Mouse (Mus musculus) CH12.LX (cell line): ENCODE data around the gene Tmed6. TPM values are rescaled to one million over a fixed set of nuclear protein-coding genes. Genes with fewer than 3 reads are reported as not detected.
"Not testable (repeated sequence)": the region's sequence is repeated elsewhere in the genome, so short reads cannot be mapped to it uniquely, and the experiment has no call there.

Source experiments
- DNase-seq: peaks from one replicate; pipeline ENCODE4 v3.0.0-alpha.2; 2013; ENCODE audit errors: extremely low read depth
- H3K27ac ChIP-seq: 2 replicates; pipeline ENCODE4 v1.5.1; 2012; ENCODE audit warnings: low read depth, mild to moderate bottlenecking, control low read depth, moderate library complexity; ENCODE audit not compliant: insufficient read depth
- H3K27me3 ChIP-seq: replicated peaks from 2 replicates; pipeline ENCODE3; 2012; ENCODE audit warnings: inconsistent platforms
- H3K36me3 ChIP-seq, 2 experiments: replicated peaks in 1 of 2; 2 replicates each; pipeline versions ENCODE3 to v1.6.1; 2012; ENCODE audit warnings: inconsistent platforms in 1 of 2, low read length in 1 of 2, mild to moderate bottlenecking in 1 of 2, mixed read lengths in 1 of 2, moderate library complexity in 1 of 2; ENCODE audit not compliant: control insufficient read depth in 1 of 2, insufficient read depth in 1 of 2
- H3K4me1 ChIP-seq, 2 experiments: 2 replicates each; pipeline ENCODE4 v1.6.1; 2012; ENCODE audit warnings: inconsistent platforms in 1 of 2, moderate library complexity in 1 of 2; ENCODE audit not compliant: insufficient read depth in 2 of 2, control insufficient read depth in 1 of 2
- H3K4me2 ChIP-seq: 2 replicates; pipeline ENCODE4 v1.6.1; 2012; ENCODE audit warnings: low read depth, mild to moderate bottlenecking, control low read depth; ENCODE audit not compliant: poor library complexity, insufficient read depth, severe bottlenecking
- H3K4me3 ChIP-seq, 3 experiments: fragments of 150-350 bp in 1 of 3; sonication (generic) in 1 of 3; replicated peaks in 1 of 3; 2 replicates each; pipeline versions ENCODE3 to v1.5.1; 2011 to 2012; ENCODE audit warnings: low read depth in 2 of 3, low read length in 2 of 3, mild to moderate bottlenecking in 2 of 3, moderate library complexity in 2 of 3, control low read depth in 1 of 3, improper control_type of control experiment in 1 of 3, inconsistent platforms in 1 of 3, mixed read lengths in 1 of 3; ENCODE audit not compliant: poor library complexity in 1 of 3
- H3K79me2 ChIP-seq: replicated peaks from 2 replicates; pipeline ENCODE4 v1.6.1; 2012; ENCODE audit warnings: mild to moderate bottlenecking, moderate library complexity; ENCODE audit not compliant: control insufficient read depth, poor library complexity, insufficient read depth, severe bottlenecking; ENCODE audit errors: extremely low read depth
- H3K9ac ChIP-seq: 2 replicates; pipeline ENCODE4 v1.6.1; 2012; ENCODE audit warnings: low read depth, mild to moderate bottlenecking, control low read depth, moderate library complexity; ENCODE audit not compliant: insufficient read depth
- H3K9me3 ChIP-seq: replicated peaks from 2 replicates; pipeline ENCODE3; 2012; ENCODE audit warnings: low read length, inconsistent platforms, mixed read lengths
- BHLHE40 ChIP-seq: IDR thresholded peaks from 2 replicates; pipeline ENCODE4 v1.6.1; 2011; ENCODE audit warnings: mild to moderate bottlenecking, low read depth, low read length, improper control_type of control experiment
- CHD2 ChIP-seq: IDR thresholded peaks from 2 replicates; pipeline ENCODE4 v1.6.1; 2011; ENCODE audit warnings: low read length, improper control_type of control experiment
- CTCF ChIP-seq, 2 experiments: IDR thresholded peaks in 1 of 2; conservative IDR thresholded peaks in 1 of 2; 2 replicates each; pipeline ENCODE4 v1.5.1; 2011 to 2012; ENCODE audit warnings: low read depth in 2 of 2, low read length in 2 of 2, improper control_type of control experiment in 1 of 2, inconsistent platforms in 1 of 2, mild to moderate bottlenecking in 1 of 2, moderate library complexity in 1 of 2
- ELF1 ChIP-seq: IDR thresholded peaks from 2 replicates; pipeline ENCODE4 v1.6.1; 2014; ENCODE audit warnings: low read depth, mild to moderate bottlenecking, inconsistent platforms, low read length, improper control_type of control experiment
- ETS1 ChIP-seq: conservative IDR thresholded peaks from 2 replicates; pipeline ENCODE4 v1.6.1; 2012; ENCODE audit warnings: low read depth, mild to moderate bottlenecking, inconsistent platforms, low read length, improper control_type of control experiment, moderate library complexity
- GABPA ChIP-seq: IDR thresholded peaks from 2 replicates; pipeline ENCODE4 v1.6.1; 2012; ENCODE audit warnings: low read depth, low read length, improper control_type of control experiment, inconsistent platforms; ENCODE audit not compliant: insufficient replicate concordance
- IRF4 ChIP-seq: IDR thresholded peaks from 2 replicates; pipeline ENCODE4 v1.6.1; 2014; ENCODE audit warnings: low read depth, mild to moderate bottlenecking, inconsistent platforms, low read length, improper control_type of control experiment
- JUN ChIP-seq: IDR thresholded peaks from 2 replicates; pipeline ENCODE4 v1.6.1; 2011; ENCODE audit warnings: low read depth, mild to moderate bottlenecking, low read length, improper control_type of control experiment, moderate library complexity; ENCODE audit not compliant: insufficient read depth
- KAT2A ChIP-seq: IDR thresholded peaks from 2 replicates; pipeline ENCODE4 v1.6.1; 2012; ENCODE audit warnings: low read length, improper control_type of control experiment, inconsistent platforms; ENCODE audit not compliant: insufficient replicate concordance
- MAFK ChIP-seq: IDR thresholded peaks from 2 replicates; pipeline ENCODE4 v1.6.1; 2011; ENCODE audit warnings: low read length, improper control_type of control experiment; ENCODE audit not compliant: insufficient replicate concordance
- MAZ ChIP-seq: IDR thresholded peaks from 2 replicates; pipeline ENCODE4 v1.6.1; 2012; ENCODE audit warnings: low read depth, mild to moderate bottlenecking, inconsistent platforms, low read length, improper control_type of control experiment, moderate library complexity
- MEF2A ChIP-seq: IDR thresholded peaks from 2 replicates; pipeline ENCODE4 v1.6.1; 2014; ENCODE audit warnings: low read depth, mild to moderate bottlenecking, inconsistent platforms, low read length, improper control_type of control experiment, borderline replicate concordance
- MYC ChIP-seq: IDR thresholded peaks from 2 replicates; pipeline ENCODE4 v1.6.1; 2011; ENCODE audit warnings: low read depth, mild to moderate bottlenecking, improper control_type of control experiment, low read length
- POLR2AphosphoS2 ChIP-seq: IDR thresholded peaks from 2 replicates; pipeline ENCODE4 v1.6.1; 2011; ENCODE audit warnings: low read depth, low read length, improper control_type of control experiment
- TBP ChIP-seq: conservative IDR thresholded peaks from 2 replicates; pipeline ENCODE4 v1.6.1; 2011; ENCODE audit warnings: low read depth, low read length, improper control_type of control experiment
- TCF12 ChIP-seq: IDR thresholded peaks from 2 replicates; pipeline ENCODE4 v1.6.1; 2014; ENCODE audit warnings: low read depth, mild to moderate bottlenecking, inconsistent platforms, low read length, improper control_type of control experiment
- UBTF ChIP-seq: IDR thresholded peaks from 2 replicates; pipeline ENCODE4 v1.6.1; 2012; ENCODE audit warnings: low read depth, mild to moderate bottlenecking, inconsistent platforms, low read length, improper control_type of control experiment, moderate library complexity
- USF1 ChIP-seq: IDR thresholded peaks from 2 replicates; pipeline ENCODE4 v1.6.1; 2014; ENCODE audit warnings: low read depth, mild to moderate bottlenecking, inconsistent platforms, low read length, improper control_type of control experiment
- USF2 ChIP-seq: conservative IDR thresholded peaks from 2 replicates; pipeline ENCODE4 v1.6.1; 2011; ENCODE audit warnings: low read depth, low read length, improper control_type of control experiment
- ZC3H11A ChIP-seq: IDR thresholded peaks from 2 replicates; pipeline ENCODE4 v1.6.1; 2012; ENCODE audit warnings: low read depth, mild to moderate bottlenecking, inconsistent platforms, low read length, improper control_type of control experiment
- dilution Hi-C: fragments of 300-500 bp; cut with MboI; formaldehyde crosslinking; loops from 2 replicates; pipeline ENCODE4 v1.14.3; 2020; ENCODE audit warnings: low sequenced_read_pairs; ENCODE audit not compliant: extremely low pct_unique_long_range_greater_than_20kb, extremely low pct_ligation_motif_present
- in situ Hi-C: fragments of 300-500 bp; cut with MboI; formaldehyde crosslinking; loops from 3 replicates; pipeline ENCODE4 v1.14.3; 2019; ENCODE audit warnings: low sequenced_read_pairs, low pct_ligation_motif_present, low pct_unique_long_range_greater_than_20kb, mixed read lengths
- polyA plus RNA-seq: library from polyadenylated mRNA; unstranded; fragments of >175 nt; gene quantifications from 2 replicates; pipeline ENCODE4 v1.2.1, GENCODE M21; 2012; ENCODE audit warnings: low read depth; ENCODE audit not compliant: insufficient read length
- total RNA-seq, 2 experiments: library from RNA; depleted of rRNA; stranded (reverse); fragments of 300-350 nt in 1 of 2; fragments of >200 nt in 1 of 2; gene quantifications; 2 replicates each; pipeline ENCODE4 v1.2.3; 2012 to 2014

The Tmed6 gene
- total and polyA plus RNA-seq, 3 experiments = 0.36 to 0.97 TPM; not detected in 1

DNA sequence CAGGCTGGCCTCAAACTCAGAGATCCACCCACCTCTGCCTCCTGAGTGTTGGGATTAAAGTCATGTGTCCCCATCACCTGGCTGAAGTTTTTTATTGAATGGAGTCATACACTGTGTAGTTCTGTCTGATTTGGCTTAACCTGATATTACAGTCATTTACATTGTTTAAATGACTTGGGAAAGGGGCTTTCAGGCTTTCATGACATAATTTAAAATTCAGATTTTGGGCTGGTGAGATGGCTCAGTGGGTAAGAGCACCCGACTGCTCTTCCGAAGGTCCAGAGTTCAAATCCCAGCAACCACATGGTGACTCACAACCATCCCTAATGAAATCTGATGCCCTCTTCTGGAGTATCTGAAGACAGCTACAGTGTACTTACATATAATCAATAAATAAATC, 31.8 kb downstream of the Tmed6 start:
- H3K79me2 ChIP-seq = peaks cover 16% of the 10 kb centered on the region; the same call in 1 of the 2 replicates
- H3K9ac ChIP-seq = not testable (repeated sequence)
- 0 out of 2 replicates have a peak, but pooled peaks have one; percentile 65 for TF ChIP-seq TBP
- TF ChIP-seq, all 38 proteins: peak for 1; not testable (repeated sequence) for 37
- H3K4me3 ChIP-seq, H3K9me3 ChIP-seq, dilution Hi-C loops, H3K27ac ChIP-seq, H3K27me3 ChIP-seq, DNase-seq, H3K4me2 ChIP-seq, in situ Hi-C loops: not testable (repeated sequence)
- H3K36me3 ChIP-seq = peaks cover 9 to 23% of the 10 kb centered on the region in 2 experiments
- peaks cover 13 to 32% of the 10 kb centered on the region in 2 experiments for H3K4me1 ChIP-seq

GRCm38 (mm10) chr8:107031577-107032090, 33.8 kb downstream of the Tmed6 start:
- dilution Hi-C loops (no loop called here), in situ Hi-C loops (no loop called here)
- H3K9me3 ChIP-seq = no peaks in the 10 kb centered on the region
- peaks cover 2% of the 10 kb centered on the region for H3K27me3 ChIP-seq
- peak overlapping the region; percentile 80 for H3K4me2 ChIP-seq
- H3K4me1 ChIP-seq = peaks cover 13 to 32% of the 10 kb centered on the region in 2 experiments
- peak overlapping the region; percentile 86 for H3K9ac ChIP-seq
- H3K27ac ChIP-seq = 0 out of 2 replicates have a peak overlapping the region, but pooled peaks have one; percentile 12
- no peak for TF ChIP-seq GABPA
- TF ChIP-seq UBTF = 0 out of 2 replicates have a peak, but pooled peaks have one; percentile 45
- H3K4me3 ChIP-seq = peak overlapping the region; percentile 55 to 94 (median 92)
- H3K79me2 ChIP-seq = peaks cover 16% of the 10 kb centered on the region; the same call in 1 of the 2 replicates
- peaks cover 2 to 14% of the 10 kb centered on the region in 2 experiments for H3K36me3 ChIP-seq
- DNase-seq = no peak

- peak; percentile 92 for DNase-seq
- H3K27ac ChIP-seq = 0 out of 2 replicates have a peak within 1 kb of the TSS, but pooled peaks have one; percentile 12
- H3K4me2 ChIP-seq = peak within 1 kb of the TSS; percentile 80
- peak within 1 kb of the TSS; percentile 86 for H3K9ac ChIP-seq
- H3K4me3 ChIP-seq = peak within 1 kb of the TSS; percentile 55 to 94 (median 92)
- H3K9me3 ChIP-seq = no peaks in the 10 kb centered on the region
- H3K4me1 ChIP-seq = peaks cover 13 to 34% of the 10 kb centered on the region in 2 experiments
- H3K36me3 ChIP-seq = peaks cover 0 to 7% of the 10 kb centered on the region in 2 experiments
- H3K79me2 ChIP-seq = peaks cover 16% of the 10 kb centered on the region; the same call in 1 of the 2 replicates
- dilution Hi-C loops (no loop called here), in situ Hi-C loops (no loop called here)
- peaks cover 2% of the 10 kb centered on the region for H3K27me3 ChIP-seq
- no peak for TF ChIP-seq ZC3H11A
- TF ChIP-seq ETS1 = no peak
- peak; percentile 7; the same call in 1 of the 2 replicates for TF ChIP-seq GABPA
- TF ChIP-seq TCF12 = peak; percentile 79
- TF ChIP-seq BHLHE40 = no peak
- peak in 1 of 2 experiments; percentile 81; a peak in 2 of 4 replicates for TF ChIP-seq CTCF (conservative IDR thresholded peaks at IDR 0.05 in 1 of 2, IDR thresholded peaks at IDR 0.05 in 1 of 2; ENCODE audit: low read depth in 2 of 2, low read length in 2 of 2)
- no peak for TF ChIP-seq USF1
- TF ChIP-seq MEF2A = peak; percentile 51; the same call in 1 of the 2 replicates
- no peak for TF ChIP-seq TBP
- TF ChIP-seq USF2 = no peak
- TF ChIP-seq IRF4 = no peak; the same call in 1 of the 2 replicates
- no peak for TF ChIP-seq MAZ
- no peak for TF ChIP-seq JUN
- peak; percentile 56; the same call in 1 of the 2 replicates for TF ChIP-seq KAT2A
- no peak for TF ChIP-seq POLR2AphosphoS2
- TF ChIP-seq MYC = no peak
- peak; percentile 33; the same call in 1 of the 2 replicates for TF ChIP-seq ELF1
- TF ChIP-seq CHD2 = no peak
- no peak for TF ChIP-seq MAFK
Measured at GRCm38 (mm10) chr8:107030650-107031576, 34.5 kb downstream of the Tmed6 start, which contains the start of gene Vps4a. Gene Vps4a (plus strand): TSS chr8:107031222.
